Mouse (Mus musculus) intestine, embryonic 16.5 days (tissue): ENCODE measurements at regions not wholly inside any gene's neighbourhood (a gene's known extent, or its start where the extent isn't known, plus 50 kb on each side); places are given as distances from the start of the nearest gene placed in this dataset.
A peak's percentile ranks its signal among the peaks of the same experiment; 100 is the strongest.
"Not testable (repeated sequence)": the region's sequence is repeated elsewhere in the genome, so short reads cannot be mapped to it uniquely, and the experiment has no call there.

Experiments used
- ATAC-seq: fragments of 200-750 bp; cut with Nextera tagmentation; 2 replicates; pipeline ENCODE4 v1.8.0; 2017; ENCODE audit warnings: moderate TSS enrichment, moderate library complexity
- H3K27ac ChIP-seq: fragments of 300-500 bp; sonication (generic); 2 replicates; pipeline ENCODE4 v1.5.1; 2014; ENCODE audit warnings: mild to moderate bottlenecking, low read length
- H3K27me3 ChIP-seq: fragments of 300-500 bp; sonication (generic); replicated peaks from 2 replicates; pipeline ENCODE4 v1.6.1; 2014; ENCODE audit warnings: low read length, control low read depth, mixed read lengths; ENCODE audit not compliant: control insufficient read depth, insufficient read depth
- H3K36me3 ChIP-seq: fragments of 300-500 bp; sonication (generic); 2 replicates; pipeline ENCODE4 v1.6.1; 2014; ENCODE audit warnings: low read length, control low read depth; ENCODE audit not compliant: control insufficient read depth, insufficient read depth
- H3K4me1 ChIP-seq: fragments of 300-500 bp; sonication (generic); 2 replicates; pipeline ENCODE4 v1.6.1; 2014; ENCODE audit warnings: low read length, control low read depth, mixed read lengths; ENCODE audit not compliant: control insufficient read depth, insufficient read depth
- H3K4me2 ChIP-seq: fragments of 300-500 bp; sonication (generic); 2 replicates; pipeline ENCODE4 v1.6.1; 2014; ENCODE audit warnings: low read depth, low read length, control low read depth
- H3K4me3 ChIP-seq: fragments of 300-500 bp; sonication (generic); 2 replicates; pipeline ENCODE4 v1.5.1; 2014; ENCODE audit warnings: mild to moderate bottlenecking, low read length
- H3K9ac ChIP-seq: fragments of 300-500 bp; sonication (generic); 2 replicates; pipeline ENCODE4 v1.6.1; 2014; ENCODE audit warnings: low read depth, low read length
- H3K9me3 ChIP-seq: fragments of 300-500 bp; sonication (generic); 2 replicates; pipeline ENCODE4 v1.6.1; 2016; ENCODE audit warnings: low read length, control low read depth; ENCODE audit not compliant: control insufficient read depth
- WGBS: fragments of 180-500 bp; shearing (Covaris S2); extraction: QIAGEN DNeasy Blood & Tissue Kit; methylation state at CpG from one replicate; pipeline ENCODE4 v1.1.7; 2014; 5-methylcytosine and 5-hydroxymethylcytosine counted together

DNA sequence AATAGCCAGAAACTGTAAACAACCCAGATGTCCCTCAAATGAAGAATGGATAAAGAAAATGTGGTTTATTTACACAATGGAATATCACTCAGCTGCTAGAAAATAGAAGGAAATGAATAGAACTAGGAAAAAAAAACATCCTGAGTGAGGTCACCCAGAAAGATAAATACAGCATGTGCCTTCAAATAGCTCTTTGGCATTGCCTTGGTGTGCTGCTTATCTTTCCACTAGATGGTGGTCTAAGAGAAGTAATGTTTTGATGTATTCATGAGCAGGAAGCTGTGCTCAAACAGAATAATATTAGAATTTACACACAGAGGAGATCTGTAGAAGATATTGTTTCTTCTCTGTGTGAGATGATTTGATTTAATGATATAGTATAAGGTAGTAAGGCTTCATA is 78.8 kb downstream of the Zfp619 start:
- no peaks in the 10 kb centered on the region for H3K9me3 ChIP-seq
- no peaks in the 10 kb centered on the region for H3K4me1 ChIP-seq
- ATAC-seq: no peak

DNA sequence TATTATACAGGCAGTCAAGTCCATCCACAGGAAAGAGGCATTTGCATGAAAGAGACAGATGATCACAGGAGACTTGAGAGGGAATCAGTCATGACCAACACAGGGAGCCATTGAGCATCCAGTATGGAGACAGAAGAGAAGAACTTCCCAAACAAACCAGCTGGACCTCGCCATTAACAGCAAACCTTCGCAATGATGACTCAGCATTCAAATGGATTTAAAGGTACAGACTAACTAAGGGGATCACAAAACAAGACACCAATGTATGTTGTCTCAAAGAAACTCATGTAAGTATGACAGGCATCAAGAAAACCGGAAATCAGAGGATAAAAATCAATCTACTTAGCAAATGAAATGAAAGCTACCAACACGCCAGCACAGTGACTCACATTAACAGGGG is 96.2 kb downstream of the Zfp619 start:
- ATAC-seq: no peak
- no peaks in the 10 kb centered on the region for H3K4me1 ChIP-seq
- WGBS: 80% methylated on average over 4 of the region's 4 CpGs
- H3K9me3 ChIP-seq: no peaks in the 10 kb centered on the region
- H3K27me3 ChIP-seq: no peaks in the 10 kb centered on the region
- no peak overlapping the region for H3K9ac ChIP-seq
- H3K27ac ChIP-seq: no peak overlapping the region
- no peak overlapping the region for H3K4me3 ChIP-seq
- no peak overlapping the region for H3K4me2 ChIP-seq
- no peaks in the 10 kb centered on the region for H3K36me3 ChIP-seq

More for the DNA sequence above, 78.8 kb downstream of the Zfp619 start:
- Histone ChIP-seq H3K27ac (no peak overlapping the region), H3K27me3 (no peaks in the 10 kb centered on the region), H3K4me2 (no peak overlapping the region), H3K9ac (no peak overlapping the region), H3K36me3 (no peaks in the 10 kb centered on the region), H3K4me3 (no peak overlapping the region)

DNA sequence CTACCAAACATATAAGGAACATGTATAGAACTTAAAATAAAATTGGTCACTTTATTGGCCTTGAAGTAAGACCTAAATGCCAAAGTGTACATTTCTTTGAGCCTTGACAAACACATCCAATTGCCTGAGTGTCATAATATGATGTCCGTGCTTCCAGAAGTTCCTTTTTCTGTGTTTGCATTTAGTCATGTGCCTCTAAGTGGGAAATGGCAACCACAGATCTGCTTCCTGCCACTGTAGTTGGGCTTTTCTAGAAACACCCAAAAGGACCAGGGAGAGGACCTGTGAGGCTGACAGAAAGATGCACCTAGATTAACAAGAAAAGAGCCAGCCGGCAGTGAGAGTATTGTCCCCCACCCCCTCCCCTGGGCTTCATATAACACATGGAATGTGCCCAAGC is 97.5 kb downstream of the Zfp619 start:
- Histone ChIP-seq H3K4me3 (no peak overlapping the region), H3K9me3 (no peaks in the 10 kb centered on the region), H3K4me2 (no peak overlapping the region), H3K27me3 (no peaks in the 10 kb centered on the region), H3K27ac (no peak overlapping the region), H3K9ac (no peak overlapping the region), H3K4me1 (no peaks in the 10 kb centered on the region), H3K36me3 (no peaks in the 10 kb centered on the region)
- WGBS: 66% methylated on average over 2 of the region's 2 CpGs
- ATAC-seq: no peak

DNA sequence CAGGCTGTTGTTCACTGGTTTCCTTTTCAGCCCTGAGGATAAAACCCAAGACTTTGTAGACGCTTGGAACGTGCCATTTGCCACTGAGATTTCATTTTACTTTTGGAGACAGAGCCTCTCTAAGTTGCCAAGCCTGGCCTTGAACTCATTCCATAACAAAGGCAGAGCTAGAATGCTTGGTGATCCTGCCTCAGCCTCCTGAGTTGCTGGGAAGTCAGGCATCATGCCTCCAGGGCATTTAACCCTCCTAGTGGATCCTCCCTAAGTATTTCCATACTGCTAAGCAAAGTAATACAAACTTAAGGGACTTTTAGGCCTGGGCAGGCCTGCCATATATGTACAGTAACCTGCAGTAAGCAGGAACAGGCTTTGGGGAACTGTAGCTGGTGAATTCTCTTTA is 104.2 kb downstream of the Zfp619 start:
- Histone ChIP-seq H3K4me1 (no peaks in the 10 kb centered on the region), H3K36me3 (no peaks in the 10 kb centered on the region), H3K27ac (no peak overlapping the region), H3K4me3 (no peak overlapping the region), H3K9me3 (no peaks in the 10 kb centered on the region), H3K27me3 (no peaks in the 10 kb centered on the region), H3K9ac (no peak overlapping the region), H3K4me2 (no peak overlapping the region)
- ATAC-seq: no peak
- WGBS: 89% methylated on average over 2 of the region's 2 CpGs

DNA sequence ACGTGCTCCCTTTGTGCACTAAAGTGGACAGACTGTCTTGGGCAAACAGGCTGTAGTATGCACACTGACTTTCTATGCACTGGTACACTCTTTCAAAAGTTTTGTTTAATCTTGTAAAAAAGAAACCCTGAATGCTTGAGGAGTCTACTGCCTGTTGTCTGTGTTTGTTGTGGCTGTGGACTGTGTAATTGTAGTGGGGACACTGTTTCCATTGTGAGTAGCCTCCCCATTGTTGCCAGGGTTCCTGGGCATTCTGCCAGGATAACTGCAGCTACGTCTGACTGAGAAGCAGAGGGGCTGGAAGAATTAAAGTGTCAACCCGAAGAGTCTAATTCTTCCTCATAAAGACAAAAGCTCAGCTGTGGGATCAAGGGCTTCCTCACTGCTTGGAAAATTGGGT is 115.3 kb downstream of the Zfp619 start:
- Histone ChIP-seq H3K27me3 (no peaks in the 10 kb centered on the region), H3K4me2 (no peak overlapping the region), H3K9ac (no peak overlapping the region), H3K4me3 (no peak overlapping the region), H3K36me3 (no peaks in the 10 kb centered on the region), H3K4me1 (no peaks in the 10 kb centered on the region), H3K9me3 (no peaks in the 10 kb centered on the region), H3K27ac (no peak overlapping the region)
- ATAC-seq: no peak
- WGBS: 46% methylated on average over 3 of the region's 3 CpGs

DNA sequence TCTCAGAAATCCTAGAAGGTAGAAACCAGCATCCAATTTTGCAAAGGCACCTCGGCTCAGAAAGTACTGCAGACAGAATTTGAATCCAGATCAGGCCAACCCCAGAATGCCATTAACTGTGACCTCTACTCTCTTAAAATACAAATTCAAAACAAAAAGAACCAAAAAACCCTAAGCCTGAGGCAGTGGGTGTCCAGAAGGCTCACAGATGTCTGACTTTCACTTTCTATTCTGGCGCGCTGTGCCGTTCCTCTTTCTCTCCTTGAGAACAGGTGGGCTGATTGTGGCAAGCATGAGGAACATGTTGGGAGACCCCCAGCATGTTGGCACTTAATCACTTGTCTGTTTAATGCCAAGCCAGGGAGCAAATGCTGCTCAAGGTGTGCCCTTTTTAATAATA is 124.8 kb downstream of the Zfp619 start:
- 91% methylated on average over 4 of the region's 4 CpGs for WGBS
- Histone ChIP-seq H3K9ac (no peak overlapping the region), H3K4me3 (no peak overlapping the region), H3K9me3 (no peaks in the 10 kb centered on the region), H3K36me3 (no peaks in the 10 kb centered on the region), H3K4me2 (no peak overlapping the region), H3K4me1 (no peaks in the 10 kb centered on the region), H3K27ac (no peak overlapping the region), H3K27me3 (no peaks in the 10 kb centered on the region)
- no peak for ATAC-seq

DNA sequence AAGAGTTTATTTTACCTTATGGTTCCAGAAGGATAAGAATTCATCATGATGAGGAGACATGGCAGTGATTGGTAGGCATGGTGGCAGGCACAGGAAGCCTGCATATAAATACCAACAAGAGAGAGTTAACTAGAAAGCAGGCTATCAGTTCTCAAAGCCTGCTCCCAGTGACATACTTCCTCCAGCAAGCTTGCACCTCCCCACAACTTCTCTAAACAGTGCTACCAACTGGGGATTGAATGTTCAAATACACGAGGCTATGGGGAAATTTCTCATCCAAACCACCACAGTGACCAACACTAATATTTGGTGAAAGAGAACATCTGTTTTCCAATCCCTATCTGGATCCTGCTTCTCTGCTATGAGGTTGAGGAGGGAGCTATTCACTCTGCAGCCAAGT is 125.8 kb downstream of the Zfp619 start:
- Histone ChIP-seq H3K4me3 (no peak overlapping the region), H3K9me3 (no peaks in the 10 kb centered on the region), H3K27ac (no peak overlapping the region), H3K4me2 (no peak overlapping the region), H3K9ac (no peak overlapping the region), H3K4me1 (no peaks in the 10 kb centered on the region), H3K36me3 (no peaks in the 10 kb centered on the region), H3K27me3 (no peaks in the 10 kb centered on the region)
- WGBS: 25% methylated on average over 1 of the region's 1 CpGs
- no peak for ATAC-seq

DNA sequence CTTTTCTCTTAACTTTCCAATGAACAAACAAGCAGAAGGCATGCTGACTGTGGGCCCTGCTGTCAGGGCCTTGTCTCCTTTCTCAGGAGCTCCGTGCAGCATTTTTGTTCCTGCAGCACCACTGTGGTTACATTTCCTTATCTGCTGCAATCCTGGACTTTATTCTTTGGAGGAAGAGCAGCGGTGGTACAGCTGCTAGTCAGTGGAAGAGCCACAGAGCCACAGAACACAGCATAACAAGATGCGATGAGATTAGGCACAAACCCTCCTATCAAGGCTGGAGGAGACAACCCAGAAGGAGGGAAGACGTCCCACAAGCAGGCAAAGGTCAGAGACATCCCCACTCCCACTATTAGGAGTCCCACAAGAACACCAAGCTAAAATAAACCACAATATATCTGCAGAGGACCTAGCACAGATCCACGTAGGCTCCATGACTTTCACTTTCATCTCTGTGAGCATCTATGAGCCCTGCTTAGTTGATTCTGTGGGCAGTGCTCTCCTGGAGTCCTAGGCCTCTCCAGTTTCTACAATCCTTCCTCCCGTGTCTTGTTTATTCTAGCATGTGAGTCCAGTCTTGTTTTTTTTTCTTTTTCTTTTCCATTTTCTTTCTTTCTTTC is 133.0 kb downstream of the Zfp619 start:
- no peaks in the 10 kb centered on the region for H3K27me3 ChIP-seq
- no peaks in the 10 kb centered on the region for H3K36me3 ChIP-seq
- ATAC-seq: no peak
- no peak overlapping the region for H3K4me3 ChIP-seq
- H3K4me2 ChIP-seq: no peak overlapping the region
- no peaks in the 10 kb centered on the region for H3K4me1 ChIP-seq
- H3K27ac ChIP-seq: no peak overlapping the region
- H3K9me3 ChIP-seq: no peaks in the 10 kb centered on the region
- H3K9ac ChIP-seq: no peak overlapping the region
- 60% methylated on average over 6 of the region's 6 CpGs for WGBS

DNA sequence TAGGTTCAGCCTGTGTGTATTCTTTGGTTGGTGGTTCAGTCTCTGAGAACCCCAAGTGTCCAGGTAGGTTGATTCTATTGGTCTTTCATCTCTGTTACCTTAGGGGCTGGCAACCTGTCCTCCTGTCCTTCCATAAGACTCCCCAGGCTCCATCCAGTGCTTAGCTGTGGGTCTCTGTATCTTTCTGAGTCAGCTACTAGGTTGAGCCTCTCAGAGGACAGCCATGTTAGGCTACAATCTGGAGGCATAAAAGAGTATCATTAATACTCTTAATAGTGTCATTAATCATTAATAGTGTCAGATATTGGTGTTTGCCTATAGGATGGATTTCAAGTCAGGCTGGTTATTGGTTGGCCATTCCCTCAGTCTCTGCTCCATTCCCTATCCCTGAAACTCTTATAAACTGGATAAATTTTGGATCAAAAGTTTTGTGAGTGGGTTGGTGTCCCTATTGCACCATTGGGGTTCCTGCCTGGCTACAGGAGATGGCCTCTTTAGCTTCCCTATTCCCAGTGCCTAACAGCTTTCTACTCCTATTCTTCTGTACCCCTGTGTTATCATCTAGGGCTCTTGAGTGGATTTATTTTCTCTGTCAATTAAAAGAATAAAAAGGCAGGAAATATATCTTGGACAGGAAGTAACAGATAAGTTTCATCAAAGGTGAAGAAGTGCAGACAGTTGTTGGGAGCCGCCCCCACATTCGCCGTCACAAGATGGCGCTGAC is 137.2 kb downstream of the Zfp619 start:
- H3K4me3 ChIP-seq: no peak overlapping the region
- WGBS: 16% methylated on average over 4 of the region's 4 CpGs
- peak; percentile 69 for ATAC-seq
- H3K36me3 ChIP-seq: no peaks in the 10 kb centered on the region
- H3K27me3 ChIP-seq: no peaks in the 10 kb centered on the region
- H3K9ac ChIP-seq: no peak overlapping the region
- peaks cover 4% of the 10 kb centered on the region; the same call in 1 of the 2 replicates for H3K4me1 ChIP-seq
- no peak overlapping the region for H3K27ac ChIP-seq
- H3K9me3 ChIP-seq: no peaks in the 10 kb centered on the region
- no peak overlapping the region for H3K4me2 ChIP-seq

DNA sequence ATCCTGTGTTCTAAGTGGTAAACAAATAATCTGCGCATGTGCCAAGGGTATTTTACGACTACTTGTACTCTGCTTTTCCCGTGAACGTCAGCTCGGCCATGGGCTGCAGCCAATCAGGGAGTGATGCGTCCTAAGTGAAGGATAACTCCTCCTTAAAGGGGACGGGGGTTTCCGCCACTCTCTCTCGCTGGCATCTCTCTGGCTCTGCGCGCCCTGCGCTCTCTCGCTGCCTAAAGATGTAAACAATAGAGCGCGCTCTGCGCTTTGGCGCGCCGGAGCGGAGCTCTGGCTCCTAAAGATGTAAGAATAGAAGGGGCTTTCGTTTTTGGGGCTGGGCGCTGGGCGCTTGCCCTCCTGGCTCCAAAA is 137.7 kb downstream of the Zfp619 start:
- Histone ChIP-seq H3K4me2 (peak overlapping the region; percentile 54), H3K27ac (peak overlapping the region; percentile 41; the same call in 1 of the 2 replicates), H3K4me3 (peak overlapping the region; percentile 46), H3K9ac (peak overlapping the region; percentile 66; the same call in 1 of the 2 replicates)
- 26% methylated on average over 18 of the region's 23 CpGs for WGBS
- not testable (repeated sequence) for H3K4me1 ChIP-seq, H3K36me3 ChIP-seq, H3K9me3 ChIP-seq, H3K27me3 ChIP-seq
- peak; percentile 69 for ATAC-seq
